Mouse (Mus musculus): ENCODE results near the gene Erbin. TPM values are rescaled to one million over a fixed set of nuclear protein-coding genes. Genes with fewer than 3 reads are reported as not detected.

The Erbin gene
- polyA plus RNA-seq, 1 experiment from 2014 or later, result 13.4 TPM

GRCm38 (mm10) chr13:103777126-103777525, 143.2 kb downstream of the Erbin start:
- H3K4me1 ChIP-seq, result peaks cover 21% of the 10 kb centered on the region
- no peaks in the 10 kb centered on the region for H3K9me3 ChIP-seq
- H3K27me3 ChIP-seq (ENCODE audit: poor library complexity, severe bottlenecking), result no peaks in the 10 kb centered on the region
- H3K4me3 ChIP-seq, result no peak overlapping the region
- 76% methylated on average over 8 of the region's 8 CpGs for WGBS
- H3K36me3 ChIP-seq (replicated peaks), result no peaks in the 10 kb centered on the region
- no peak for DNase-seq (ENCODE audit: extremely low spot score, low spot score)
- H3K27ac ChIP-seq, result no peak overlapping the region

DNA sequence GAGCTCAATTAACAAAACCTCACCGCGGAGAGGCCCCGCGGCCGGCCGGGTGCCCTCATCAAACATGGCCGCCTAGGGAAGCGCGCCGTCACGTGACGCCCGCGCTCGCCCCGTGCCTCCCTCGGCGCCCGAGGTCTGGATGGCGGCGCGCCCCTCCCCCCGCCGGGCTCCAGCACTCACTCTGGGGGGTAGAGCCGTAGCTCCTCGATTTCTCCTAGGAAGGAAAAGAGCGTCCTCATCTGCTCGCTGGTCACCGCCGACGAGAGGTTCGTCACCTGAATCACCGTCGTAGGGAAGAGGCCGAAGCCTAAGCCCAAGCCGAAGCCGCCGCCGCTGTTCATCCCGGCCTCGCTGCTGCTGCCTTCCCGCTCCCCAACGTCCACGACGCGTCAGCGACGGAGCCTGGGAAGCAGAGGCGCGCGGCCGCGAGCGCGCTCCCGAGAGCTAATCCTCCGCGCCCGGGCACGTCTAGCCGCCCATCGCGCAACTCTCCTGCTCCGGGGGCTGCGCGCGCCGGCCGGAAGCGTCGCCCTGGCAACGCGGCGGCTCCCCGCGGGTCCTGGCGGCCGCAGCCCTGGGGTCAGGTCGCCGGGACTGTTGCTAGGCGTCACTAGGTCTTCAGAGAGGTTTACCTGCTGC, 146.1 kb downstream of the Erbin start, which contains the start of gene Srek1:
Gene Srek1, minus strand, starts transcription at position 490 of the 639 bp plus-strand sequence.
- WGBS, result 0% methylated on average over 80 of the region's 81 CpGs
- peak; percentile 96 for DNase-seq (ENCODE audit: extremely low spot score, low spot score)
- H3K4me3 ChIP-seq, result peak within 1 kb of the TSS; percentile 75
- H3K27me3 ChIP-seq (ENCODE audit: poor library complexity, severe bottlenecking), result no peaks in the 10 kb centered on the region
- peaks cover 32% of the 10 kb centered on the region for H3K4me1 ChIP-seq
- H3K36me3 ChIP-seq (replicated peaks), result peaks cover 18% of the 10 kb centered on the region
- H3K9me3 ChIP-seq, result no peaks in the 10 kb centered on the region
- H3K27ac ChIP-seq, result peak within 1 kb of the TSS; percentile 99

DNA sequence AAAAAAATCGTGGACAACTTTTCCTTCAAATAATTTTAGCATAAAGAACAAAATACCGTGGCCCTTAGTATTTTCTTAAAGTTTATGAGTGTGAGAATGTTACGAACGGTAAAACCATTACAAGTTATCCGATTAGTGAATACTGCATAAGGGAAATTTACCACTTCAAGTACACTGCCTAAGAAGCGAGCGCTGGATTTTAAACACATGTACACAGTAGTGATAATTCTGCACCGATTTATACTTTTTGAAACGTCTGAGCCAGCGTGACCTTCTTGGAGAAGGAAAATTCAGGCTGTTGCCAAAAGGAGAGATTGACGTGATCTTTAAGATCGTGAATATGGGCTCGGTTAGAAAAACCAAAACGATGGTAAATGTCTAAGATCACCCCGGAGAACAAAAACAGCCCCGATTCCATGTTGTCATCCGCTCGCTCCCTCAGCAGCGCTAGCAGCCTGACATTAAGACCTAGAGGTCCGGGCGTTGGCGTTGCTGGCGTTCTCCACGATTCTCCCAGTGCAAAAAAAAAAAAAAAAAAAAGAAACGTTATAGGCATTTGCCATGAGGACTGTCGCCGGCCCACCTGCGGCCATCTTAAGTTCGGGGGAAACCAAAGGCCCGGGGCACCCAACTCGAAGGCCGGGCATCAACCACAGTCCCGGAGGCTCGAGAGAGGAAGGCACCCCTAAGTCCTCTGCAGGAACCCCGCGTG, 146.8 kb downstream of the Erbin start:
- Histone ChIP-seq H3K36me3 (replicated peaks) (peaks cover 25% of the 10 kb centered on the region), H3K27ac (peak overlapping the region; percentile 99), H3K4me3 (peak overlapping the region; percentile 75), H3K4me1 (peaks cover 32% of the 10 kb centered on the region), H3K27me3 (ENCODE audit: poor library complexity, severe bottlenecking) (no peaks in the 10 kb centered on the region), H3K9me3 (no peaks in the 10 kb centered on the region)
- WGBS, result 3% methylated on average over 36 of the region's 36 CpGs
- no peak for DNase-seq (ENCODE audit: extremely low spot score, low spot score)

- H3K36me3 ChIP-seq (replicated peaks), result peaks cover 29% of the 10 kb centered on the region
- peak overlapping the region; percentile 99 for H3K27ac ChIP-seq
- peak overlapping the region; percentile 75 for H3K4me3 ChIP-seq
- 63% methylated on average over 5 of the region's 5 CpGs for WGBS
- H3K27me3 ChIP-seq (ENCODE audit: poor library complexity, severe bottlenecking), result no peaks in the 10 kb centered on the region
- H3K4me1 ChIP-seq, result peaks cover 32% of the 10 kb centered on the region
- no peak for DNase-seq (ENCODE audit: extremely low spot score, low spot score)
- H3K9me3 ChIP-seq, result no peaks in the 10 kb centered on the region
Measured at GRCm38 (mm10) chr13:103772917-103773316, 147.4 kb downstream of the Erbin start.

DNA sequence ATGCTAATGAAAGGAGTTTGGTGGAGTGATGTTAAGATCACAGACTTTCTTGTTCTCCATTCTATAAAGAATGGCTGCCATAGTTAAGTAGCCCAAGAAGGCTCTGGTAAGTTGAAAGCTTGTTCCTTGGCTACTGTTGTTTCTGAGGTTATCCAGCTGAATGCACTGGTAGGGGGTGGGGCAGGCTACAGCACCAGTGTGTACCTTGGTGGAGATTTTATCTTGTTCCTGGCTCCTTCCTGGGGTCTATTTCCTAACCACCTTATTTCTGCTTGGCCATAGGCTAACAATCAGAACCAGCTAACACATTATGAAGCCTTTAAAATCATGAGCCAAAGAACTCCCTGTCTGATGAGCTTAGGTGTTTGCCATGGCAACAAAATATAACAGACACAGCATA, 149.5 kb downstream of the Erbin start:
- Histone ChIP-seq H3K9me3 (no peaks in the 10 kb centered on the region), H3K27me3 (ENCODE audit: poor library complexity, severe bottlenecking) (no peaks in the 10 kb centered on the region), H3K4me1 (peaks cover 32% of the 10 kb centered on the region), H3K27ac (no peak overlapping the region), H3K4me3 (no peak overlapping the region), H3K36me3 (replicated peaks) (peaks cover 50% of the 10 kb centered on the region)
- no peak for DNase-seq (ENCODE audit: extremely low spot score, low spot score)

Other genes with a start within 250 kb of the Erbin start
- gene Srek1, start 145.9 kb downstream of the Erbin start, polyA plus RNA-seq (2016; fragmentation: Nextera tagmentation; extraction: Ambion mirVana), result 91.9 and 93.7 TPM in 2 replicates
- gene Nln, start 189.1 kb upstream of the Erbin start, polyA plus RNA-seq (2016; fragmentation: Nextera tagmentation; extraction: Ambion mirVana), result 17.1 and 17.5 TPM in 2 replicates
- gene Sgtb, start 189.2 kb upstream of the Erbin start, polyA plus RNA-seq (2016; fragmentation: Nextera tagmentation; extraction: Ambion mirVana), result 8.0 and 9.0 TPM in 2 replicates

Data from forebrain, embryonic 10.5 days (tissue).